Mouse (Mus musculus) bone marrow macrophage, adult 2 months (primary cell): ENCODE measurements around the gene Nat9. TPM values are rescaled to one million over a fixed set of nuclear protein-coding genes. Genes with fewer than 3 reads are reported as not detected.
A peak's percentile ranks its signal among the peaks of the same experiment; 100 is the strongest.

ENCODE experiments used
- H3K27ac ChIP-seq: 2 replicates; pipeline ENCODE4 v1.5.1; 2012; ENCODE audit warnings: low read depth, low read length; ENCODE audit not compliant: insufficient read depth
- H3K4me1 ChIP-seq: 2 replicates; pipeline ENCODE4 v1.6.1; 2012; ENCODE audit warnings: low read length; ENCODE audit not compliant: control insufficient read depth, insufficient read depth
- H3K4me3 ChIP-seq: 2 replicates; pipeline ENCODE4 v1.5.1; 2012; ENCODE audit warnings: mild to moderate bottlenecking, low read length, moderate library complexity; ENCODE audit not compliant: insufficient read depth
- CTCF ChIP-seq: IDR thresholded peaks from 2 replicates; pipeline ENCODE4 v1.5.1; 2012; ENCODE audit warnings: low read depth, mild to moderate bottlenecking, low read length, moderate library complexity
- POLR2A ChIP-seq: IDR thresholded peaks from 2 replicates; pipeline ENCODE4 v1.6.1; 2012; ENCODE audit warnings: mild to moderate bottlenecking, low read depth, low read length, borderline replicate concordance
- polyA plus RNA-seq: library from polyadenylated mRNA; stranded (reverse); fragments of >200 nt; gene quantifications from 2 replicates; pipeline ENCODE4 v1.2.4, GENCODE M21; 2012; ENCODE audit not compliant: missing spikeins, insufficient read depth, insufficient read length

The Nat9 gene
- 23.5 and 24.0 TPM in 2 replicates for polyA plus RNA-seq

GRCm38 (mm10) chr11:115187693-115188092 is at the start of gene Nat9:
Gene Nat9 (minus strand): TSS chr11:115187859.
- Histone ChIP-seq H3K4me1 (peaks cover 38% of the 10 kb centered on the region), H3K27ac (peak within 1 kb of the TSS; percentile 92), H3K4me3 (peak within 1 kb of the TSS; percentile 76)
- TF ChIP-seq CTCF (no peak), POLR2A (no peak)

- Histone ChIP-seq H3K4me3 (no peak overlapping the region), H3K4me1 (no peaks in the 10 kb centered on the region), H3K27ac (no peak overlapping the region)
- TF ChIP-seq CTCF (no peak), POLR2A (no peak)
Observed at GRCm38 (mm10) chr11:115236570-115236969, 48.9 kb upstream of the Nat9 start.

- TF ChIP-seq CTCF = no peak
- TF ChIP-seq POLR2A = no peak
- Histone ChIP-seq H3K4me3 (no peak overlapping the region), H3K27ac (no peak overlapping the region), H3K4me1 (peaks cover 6% of the 10 kb centered on the region)
Observed at GRCm38 (mm10) chr11:115234320-115235044, 46.8 kb upstream of the Nat9 start.

DNA sequence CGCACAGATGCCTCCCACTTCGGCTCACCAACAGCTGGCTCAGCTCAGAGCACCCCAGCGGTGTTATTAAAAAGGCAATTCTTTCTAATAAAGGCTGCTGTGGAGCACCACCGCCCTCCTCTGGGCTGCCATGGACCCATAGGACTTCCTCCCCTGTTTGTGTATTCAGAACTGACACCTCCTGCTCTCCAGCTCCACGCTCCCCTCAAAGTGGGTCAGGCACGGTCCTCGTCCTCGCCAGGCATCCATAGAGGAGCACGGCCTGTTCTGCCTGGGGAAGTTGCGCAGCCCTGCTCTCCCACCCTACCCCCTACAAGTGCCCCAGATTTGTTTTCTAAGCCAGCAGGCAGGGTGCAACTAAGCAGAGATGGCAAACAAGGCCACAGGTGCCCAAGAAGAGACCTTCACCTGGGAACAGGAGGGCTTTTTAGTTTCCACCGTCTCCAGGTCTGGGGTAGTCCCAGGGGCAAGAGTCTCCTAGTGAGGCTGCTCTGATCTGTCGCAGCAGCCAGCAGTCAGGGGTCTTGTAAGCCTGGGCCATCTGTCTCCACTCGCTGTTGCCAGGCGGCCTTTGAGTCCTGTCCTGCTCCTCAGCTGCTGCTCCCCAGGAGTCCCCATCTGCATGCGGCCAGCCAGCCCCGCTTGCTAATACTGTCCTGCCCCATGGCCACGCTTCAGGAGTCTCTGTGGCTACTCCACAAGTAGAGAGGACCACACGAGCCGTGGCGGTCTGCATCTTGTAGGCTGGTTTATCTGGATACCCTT is 46.0 kb upstream of the Nat9 start:
- Histone ChIP-seq H3K27ac (no peak overlapping the region), H3K4me3 (no peak overlapping the region), H3K4me1 (peaks cover 6% of the 10 kb centered on the region)
- TF ChIP-seq CTCF (no peak), POLR2A (no peak)

GRCm38 (mm10) chr11:115232889-115233288 is 45.2 kb upstream of the Nat9 start:
- Histone ChIP-seq H3K4me1 (peaks cover 6% of the 10 kb centered on the region), H3K4me3 (no peak overlapping the region), H3K27ac (no peak overlapping the region)
- no peak for TF ChIP-seq CTCF
- TF ChIP-seq POLR2A = no peak

GRCm38 (mm10) chr11:115231924-115232323 is 44.3 kb upstream of the Nat9 start:
- H3K4me3 ChIP-seq = no peak overlapping the region
- H3K4me1 ChIP-seq = peaks cover 6% of the 10 kb centered on the region
- no peak overlapping the region for H3K27ac ChIP-seq

DNA sequence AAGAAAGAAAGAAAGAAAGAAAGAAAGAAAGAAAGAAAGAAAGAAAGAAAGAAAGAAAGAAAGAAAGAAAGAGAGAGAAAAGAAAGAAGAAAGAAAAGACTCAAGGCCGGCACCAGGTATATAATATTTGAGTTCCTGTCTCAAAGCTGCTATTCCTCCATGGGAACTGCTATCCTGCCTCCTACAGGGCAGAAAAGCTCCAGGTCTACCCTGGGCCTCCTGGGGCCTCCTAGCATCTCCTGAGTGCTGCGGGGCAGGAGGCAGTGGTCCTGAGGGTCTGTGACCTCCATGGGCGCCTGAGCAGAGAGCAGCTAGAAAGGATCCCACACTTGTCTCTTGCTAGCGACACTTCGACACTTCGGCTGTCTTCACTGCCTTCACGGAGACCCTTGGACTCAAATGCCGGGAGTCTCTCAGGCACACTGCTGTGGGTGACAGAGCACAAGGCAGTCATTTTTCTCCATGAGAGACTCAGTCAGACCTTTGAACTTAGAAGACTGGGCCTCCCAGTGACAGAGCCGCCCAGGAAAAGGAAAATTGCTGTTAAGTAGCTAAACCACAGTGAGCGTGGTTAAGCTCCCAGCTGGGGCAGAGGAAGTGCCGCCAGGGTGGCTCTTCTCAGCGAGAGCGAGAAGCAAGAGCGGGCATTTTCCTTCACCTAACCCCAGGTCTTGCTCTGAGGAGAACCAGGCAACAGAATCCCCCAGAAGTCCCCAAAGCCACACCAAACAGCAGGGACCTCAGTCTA is 43.7 kb upstream of the Nat9 start:
- H3K4me3 ChIP-seq = no peak overlapping the region
- peaks cover 6% of the 10 kb centered on the region for H3K4me1 ChIP-seq
- TF ChIP-seq POLR2A (no peak), CTCF (no peak)
- H3K27ac ChIP-seq = no peak overlapping the region

More at GRCm38 (mm10) chr11:115231924-115232323, 44.3 kb upstream of the Nat9 start:
- TF ChIP-seq POLR2A (no peak), CTCF (no peak)

DNA sequence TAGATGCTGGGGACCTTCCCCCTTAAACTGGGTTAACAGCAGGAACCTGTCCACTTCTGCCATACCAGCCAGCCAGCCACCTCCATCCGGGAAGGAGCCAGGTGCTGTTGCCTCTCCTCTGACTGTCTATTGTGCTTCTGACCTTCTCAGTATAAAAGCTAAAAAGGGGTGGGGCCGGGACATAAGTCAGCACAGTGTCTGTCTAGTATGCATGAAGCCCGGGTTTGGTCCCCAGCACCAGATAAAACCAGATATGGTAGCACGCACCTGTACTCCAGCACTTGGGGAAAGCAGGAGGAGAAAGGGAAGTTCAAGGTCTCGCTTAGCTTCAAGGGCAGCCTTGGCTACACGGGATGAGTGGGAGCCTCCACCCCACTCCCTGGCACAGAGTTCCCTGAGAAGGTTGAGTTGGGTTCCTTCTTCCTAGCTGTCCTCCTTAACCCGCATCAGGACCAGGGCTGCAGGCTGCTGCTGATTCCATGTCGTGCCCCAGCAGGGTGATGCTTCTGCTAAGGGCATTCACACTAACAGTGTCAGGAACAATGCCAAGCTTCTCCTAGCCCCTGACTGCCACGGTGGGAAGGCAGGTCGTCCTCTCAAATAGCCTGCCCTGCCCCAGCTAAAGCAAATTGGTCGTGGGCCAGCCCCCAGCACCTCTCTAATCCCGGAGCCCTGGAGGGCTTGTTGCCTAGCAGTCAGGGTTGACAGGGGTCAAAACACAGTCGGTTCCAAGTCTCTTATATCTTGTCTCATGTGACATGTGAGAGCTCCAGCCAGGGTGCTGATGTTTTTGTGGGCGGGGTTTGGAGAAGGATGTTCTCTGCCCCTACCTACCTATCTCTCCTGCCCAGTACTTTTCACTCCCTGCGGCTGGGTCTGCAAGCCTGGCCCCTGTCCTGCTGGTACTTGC is 41.6 kb upstream of the Nat9 start:
- H3K4me1 ChIP-seq = peaks cover 6% of the 10 kb centered on the region
- H3K4me3 ChIP-seq = no peak overlapping the region

DNA sequence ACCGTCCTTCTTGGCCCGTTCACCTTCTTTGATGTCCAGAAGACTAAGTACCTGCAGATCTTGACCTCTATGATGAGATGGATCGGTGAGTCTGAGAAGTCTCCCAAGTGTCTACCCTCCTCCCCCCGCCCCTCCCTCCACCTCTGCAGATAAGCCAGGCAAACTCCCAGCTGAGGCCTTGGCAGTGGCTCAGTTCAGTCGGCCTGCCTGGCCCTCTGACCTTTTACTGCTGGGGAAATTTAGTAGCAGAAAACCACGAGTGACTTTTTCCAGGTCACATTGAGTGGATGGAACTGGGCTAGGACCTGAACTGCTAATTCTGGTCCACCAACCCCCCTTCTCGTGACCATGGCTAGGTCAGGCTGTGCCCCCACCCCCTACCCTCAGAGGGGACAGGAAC is 40.8 kb upstream of the Nat9 start:
- H3K4me3 ChIP-seq = no peak overlapping the region
- peaks cover 6% of the 10 kb centered on the region for H3K4me1 ChIP-seq
- TF ChIP-seq CTCF = no peak
- no peak for TF ChIP-seq POLR2A
- no peak overlapping the region for H3K27ac ChIP-seq

More for the DNA sequence above, 41.6 kb upstream of the Nat9 start:
- no peak overlapping the region for H3K27ac ChIP-seq
- TF ChIP-seq POLR2A = no peak
- TF ChIP-seq CTCF = no peak
